Mouse (Mus musculus): ENCODE data around the gene Ptger3. TPM values are rescaled to one million over a fixed set of nuclear protein-coding genes. Genes with fewer than 3 reads are reported as not detected.
A peak's percentile ranks its signal among the peaks of the same experiment; 100 is the strongest.

The Ptger3 gene
- polyA plus RNA-seq (2012; rRNA removed) = 4.7 and 5.3 TPM in 2 replicates

DNA sequence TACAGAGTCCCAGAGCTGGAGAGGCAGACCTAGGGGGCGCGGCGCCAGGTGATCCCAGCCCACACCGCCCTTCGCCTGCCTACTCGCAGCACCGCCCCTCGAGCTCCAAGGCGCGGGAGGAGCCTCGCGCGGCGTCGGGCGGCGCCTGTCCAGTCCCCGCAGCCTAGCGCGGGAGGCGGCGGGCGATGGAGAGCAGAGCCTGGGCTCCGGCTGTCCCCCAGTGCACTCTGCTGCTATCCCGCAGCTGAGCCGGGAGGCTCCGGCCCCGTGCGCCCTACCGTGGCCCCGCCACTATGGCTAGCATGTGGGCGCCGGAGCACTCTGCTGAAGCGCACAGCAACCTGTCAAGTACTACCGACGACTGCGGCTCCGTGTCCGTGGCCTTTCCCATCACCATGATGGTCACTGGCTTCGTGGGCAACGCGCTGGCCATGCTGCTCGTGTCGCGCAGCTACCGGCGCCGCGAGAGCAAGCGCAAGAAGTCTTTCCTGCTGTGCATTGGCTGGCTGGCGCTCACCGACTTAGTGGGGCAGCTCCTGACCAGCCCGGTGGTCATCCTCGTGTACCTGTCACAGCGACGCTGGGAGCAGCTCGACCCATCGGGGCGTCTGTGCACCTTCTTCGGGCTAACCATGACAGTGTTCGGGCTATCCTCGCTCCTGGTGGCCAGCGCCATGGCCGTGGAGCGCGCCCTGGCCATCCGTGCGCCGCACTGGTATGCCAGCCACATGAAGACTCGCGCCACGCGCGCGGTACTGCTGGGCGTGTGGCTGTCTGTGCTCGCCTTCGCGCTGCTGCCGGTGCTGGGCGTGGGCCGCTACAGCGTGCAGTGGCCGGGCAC lies at the start of gene Ptger3:
Ptger3 (plus strand) TSS at position 168 of the 841 bp plus-strand sequence.
- peak; percentile 32 for DNase-seq (ENCODE audit: low spot score)

DNA sequence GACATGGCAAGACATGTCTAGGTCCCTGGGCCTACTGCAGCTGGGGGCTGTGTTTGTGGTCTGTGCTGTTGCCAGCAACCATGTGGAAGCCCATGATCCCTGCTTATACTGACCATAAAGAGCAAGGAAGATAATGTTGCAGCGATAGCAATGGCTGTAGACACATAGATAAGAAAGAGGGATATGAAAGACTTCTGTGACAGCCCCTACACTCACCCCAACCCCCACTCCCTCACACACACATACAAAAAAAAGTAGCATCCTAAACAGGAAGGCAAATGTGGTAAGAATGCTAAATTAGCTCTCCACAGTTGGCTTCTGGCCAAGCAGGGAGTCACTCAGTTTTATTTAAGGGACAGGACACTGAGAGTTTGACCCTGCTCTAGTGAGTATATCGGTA lies 48.7 kb upstream of the Ptger3 start:
- no peak for DNase-seq (ENCODE audit: low spot score)

DNA sequence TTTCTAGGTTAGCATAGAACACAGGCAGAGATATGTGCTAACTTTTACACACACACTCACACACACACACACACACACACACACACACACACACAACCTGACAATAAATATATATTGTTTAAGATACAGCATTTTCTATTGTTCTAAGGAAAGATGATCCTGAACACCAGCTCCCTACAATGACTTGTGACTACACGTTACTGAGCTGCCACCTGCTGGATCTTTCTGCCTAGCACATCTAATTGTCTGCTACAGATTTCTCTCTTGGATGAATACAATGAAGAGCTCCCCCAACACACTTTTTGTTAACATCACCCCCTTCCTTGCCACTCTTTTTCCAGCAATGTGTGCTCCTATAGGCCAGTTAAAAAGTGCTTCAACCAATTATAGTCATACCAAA lies 46.3 kb upstream of the Ptger3 start:
- no peak for DNase-seq (ENCODE audit: low spot score)

DNA sequence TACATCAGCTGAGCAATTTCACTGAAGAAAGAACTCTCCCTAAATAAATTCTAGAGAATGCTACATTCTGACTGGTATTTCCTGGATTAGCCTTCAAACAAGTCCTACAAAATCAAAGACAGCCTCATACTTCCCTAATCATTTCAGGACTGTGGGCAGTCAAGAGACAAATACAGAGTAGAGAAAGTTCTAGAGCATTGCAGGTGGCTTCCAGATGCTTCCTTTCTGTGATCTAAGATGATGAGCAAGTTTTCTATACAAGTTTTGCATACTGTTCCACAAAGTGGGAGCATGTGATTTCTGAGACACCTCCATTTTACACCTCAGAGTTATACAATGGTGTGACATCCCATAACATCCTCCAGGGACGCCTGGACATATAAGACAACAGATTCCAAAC lies 42.9 kb upstream of the Ptger3 start:
- DNase-seq (ENCODE audit: low spot score) = no peak

DNA sequence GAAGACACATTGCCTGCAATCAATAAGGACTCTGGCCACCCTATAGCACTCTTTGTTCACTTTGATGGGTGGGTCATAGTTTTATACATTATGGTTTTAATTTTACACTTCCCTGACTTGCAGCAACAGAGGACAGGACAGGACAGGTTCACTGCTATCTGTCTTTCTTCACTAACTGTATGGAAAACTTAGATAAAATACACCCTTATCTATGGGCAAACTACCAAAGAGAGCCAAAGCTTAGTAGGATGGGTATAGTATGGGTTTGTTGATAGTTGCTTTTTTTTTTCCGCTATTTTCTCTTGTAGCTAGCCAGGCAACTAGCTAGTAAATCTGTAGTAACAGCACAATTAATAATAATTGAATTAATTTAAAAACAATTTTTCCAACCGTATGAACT lies 35.1 kb upstream of the Ptger3 start:
- no peak for DNase-seq (ENCODE audit: low spot score)

DNA sequence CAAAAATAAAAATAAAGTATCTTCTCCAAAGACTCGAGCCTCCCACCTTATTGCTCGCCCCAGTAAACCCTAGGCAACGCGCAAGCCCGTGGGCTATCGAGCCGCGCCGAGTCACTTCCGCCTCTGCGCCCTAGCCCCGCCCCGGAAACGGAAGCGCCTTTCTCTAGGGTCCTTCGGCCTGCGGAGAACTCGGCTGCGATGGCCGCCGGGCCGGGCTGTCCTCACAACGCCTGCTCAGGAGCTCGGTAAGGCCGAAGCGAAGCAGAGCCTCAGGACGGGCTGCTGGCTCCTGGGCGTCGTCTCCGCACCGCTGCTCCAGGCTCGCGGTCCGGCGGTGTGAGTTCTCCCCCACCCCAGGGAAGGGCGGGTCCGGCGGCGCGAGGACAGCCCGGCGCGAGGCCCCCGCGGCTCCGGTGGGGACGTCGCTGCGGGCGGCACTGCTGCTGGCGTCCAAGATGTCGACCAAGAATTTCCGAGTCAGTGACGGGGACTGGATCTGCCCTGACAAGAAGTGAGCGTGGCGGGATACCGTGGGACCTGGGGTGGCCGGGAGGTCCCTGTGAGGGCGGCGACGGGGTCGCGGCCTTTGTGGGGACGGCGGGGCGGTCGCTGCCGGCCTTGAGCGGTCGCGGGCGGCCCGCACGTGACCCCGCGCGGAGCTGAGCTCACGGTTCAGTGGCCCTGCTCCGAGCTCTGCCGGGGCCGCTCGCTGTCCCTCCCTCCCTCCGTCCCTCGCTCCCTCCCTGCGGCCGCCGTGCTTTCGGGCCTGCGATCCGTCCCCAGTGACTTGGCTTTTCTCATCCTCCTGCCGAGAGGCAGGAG lies 32.5 kb upstream of the Ptger3 start, which contains the start of gene Zranb2:
Zranb2 (plus strand) TSS at position 197 of the 822 bp plus-strand sequence.
- DNase-seq (ENCODE audit: low spot score) = peak; percentile 93

DNA sequence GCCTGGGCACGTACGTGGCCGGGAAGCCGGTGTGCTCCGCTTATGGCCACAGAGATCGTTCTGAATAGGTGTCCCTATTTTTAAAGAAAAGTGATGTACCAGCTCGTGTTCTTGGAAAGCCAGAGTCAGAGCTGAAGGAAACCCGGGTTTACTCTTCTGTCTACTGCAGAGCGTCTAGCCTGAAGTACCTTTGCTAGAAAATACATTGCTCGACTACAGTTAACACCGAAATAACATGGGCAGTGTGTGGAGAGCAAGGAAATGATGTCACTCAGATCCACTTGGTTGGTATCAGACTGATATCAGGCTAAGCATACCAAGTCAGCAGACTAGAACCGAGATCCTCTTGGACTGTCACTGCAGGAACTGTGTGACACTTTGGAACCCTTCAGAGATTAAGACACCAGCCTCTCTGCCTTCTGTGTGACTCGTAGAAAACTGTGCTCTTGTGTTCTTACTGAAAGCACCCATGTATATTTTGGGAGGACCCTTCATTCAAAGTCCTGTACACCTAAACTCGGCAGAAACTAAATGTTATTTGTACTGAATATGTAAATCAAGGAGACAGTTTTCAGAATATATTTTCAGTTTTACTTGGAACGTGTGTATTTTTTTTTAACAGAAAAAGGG lies 31.8 kb upstream of the Ptger3 start:
- no peak for DNase-seq (ENCODE audit: low spot score)

DNA sequence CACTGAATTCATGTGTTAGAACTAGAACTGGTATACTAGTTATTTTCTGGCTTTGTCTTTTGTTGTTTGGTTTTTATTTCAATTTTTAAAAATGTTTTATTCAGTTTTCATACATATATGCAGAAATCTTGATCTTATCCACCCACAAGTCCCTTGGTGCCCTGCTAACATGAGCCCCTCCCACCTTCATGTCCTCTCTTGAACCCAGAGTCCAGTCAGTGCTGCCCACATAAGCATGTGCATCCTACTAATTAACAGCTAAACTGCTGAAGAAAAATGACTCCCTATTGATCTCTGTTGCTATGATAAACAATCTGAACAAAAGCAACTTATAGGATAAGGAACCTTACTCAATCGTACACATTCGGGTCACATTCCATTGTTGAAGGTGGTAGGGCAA lies 17.4 kb upstream of the Ptger3 start:
- DNase-seq (ENCODE audit: low spot score) = no peak

DNA sequence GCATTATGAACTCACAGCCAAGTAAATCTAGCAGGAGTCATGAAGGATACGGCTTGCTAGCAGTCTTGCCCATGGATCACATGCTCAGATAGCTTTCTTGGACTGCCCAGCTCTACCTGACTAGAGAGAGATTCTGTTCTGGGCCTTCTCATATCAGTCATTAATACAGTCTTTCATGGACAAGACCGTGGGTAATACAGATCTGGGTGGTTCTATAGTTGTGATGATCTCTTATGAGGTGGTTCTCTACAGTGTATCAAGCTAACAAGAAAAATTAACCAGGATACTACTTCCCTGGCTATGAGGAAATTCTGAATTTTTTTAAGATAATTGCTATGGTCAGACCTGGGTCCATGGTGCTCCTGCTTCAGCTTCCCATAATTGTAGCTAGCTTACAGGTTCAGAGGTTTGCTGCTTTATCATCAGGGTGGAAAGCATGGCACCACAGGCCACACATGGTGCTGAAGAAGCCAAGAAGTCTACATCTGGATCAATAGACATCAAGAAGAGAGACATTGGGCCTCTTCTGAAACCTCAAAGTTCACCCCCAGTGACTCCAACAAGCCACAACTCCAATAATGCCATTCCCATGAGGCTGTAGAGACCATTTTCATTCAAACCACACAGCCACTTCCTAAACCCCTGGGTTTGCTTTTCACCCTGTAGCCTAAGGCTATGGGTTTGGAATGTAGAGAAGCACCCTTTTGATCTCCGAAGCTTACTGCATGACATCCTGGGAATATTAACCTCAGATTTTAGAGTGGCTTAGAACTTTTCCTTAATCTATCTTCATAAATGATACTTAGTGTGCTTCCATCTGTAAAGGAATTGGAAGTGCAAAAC lies 16.7 kb upstream of the Ptger3 start:
- DNase-seq (ENCODE audit: low spot score) = no peak

DNA sequence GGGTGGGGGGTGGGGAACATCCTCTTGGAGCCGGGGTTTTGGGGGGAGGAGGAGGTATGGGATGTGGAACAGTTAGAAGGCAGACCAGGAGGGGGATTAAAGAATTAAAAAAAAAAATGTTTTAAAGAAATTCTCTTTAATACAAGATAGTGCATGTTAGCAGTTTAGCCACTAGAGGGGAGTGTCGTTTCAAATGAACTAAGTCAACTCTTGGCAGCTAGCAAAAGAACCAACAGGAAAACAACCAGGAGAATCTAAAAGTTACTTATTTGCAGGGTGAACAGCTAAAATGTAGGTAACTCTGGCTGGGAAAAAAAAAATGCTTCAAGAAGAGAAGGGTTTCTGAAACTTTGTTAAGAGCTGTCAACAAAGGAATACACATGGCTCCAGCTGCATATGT lies 1.5 kb upstream of the Ptger3 start:
- DNase-seq (ENCODE audit: low spot score) = no peak

DNA sequence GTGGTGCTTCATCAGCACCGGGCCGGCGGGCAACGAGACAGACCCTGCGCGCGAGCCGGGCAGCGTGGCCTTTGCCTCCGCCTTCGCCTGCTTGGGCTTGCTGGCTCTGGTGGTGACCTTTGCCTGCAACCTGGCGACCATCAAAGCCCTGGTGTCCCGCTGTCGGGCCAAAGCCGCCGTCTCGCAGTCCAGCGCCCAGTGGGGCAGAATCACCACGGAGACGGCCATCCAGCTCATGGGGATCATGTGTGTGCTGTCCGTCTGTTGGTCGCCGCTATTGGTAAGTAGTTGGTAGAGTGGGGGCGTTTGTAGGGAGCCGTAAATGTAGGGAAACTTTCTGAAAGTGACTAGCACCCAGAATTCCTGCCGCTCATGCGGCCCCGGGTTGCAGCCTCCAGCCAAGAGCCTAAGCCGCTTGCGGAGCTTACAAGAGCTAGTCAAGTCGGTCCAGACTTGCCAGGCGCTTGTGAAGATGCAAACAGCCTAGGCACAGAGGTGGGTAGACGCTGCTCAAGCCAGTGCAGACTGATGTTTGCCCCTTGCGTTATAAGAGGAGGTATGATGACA lies 957 bp downstream of the Ptger3 start:
- peak; percentile 26 for DNase-seq (ENCODE audit: low spot score)

DNA sequence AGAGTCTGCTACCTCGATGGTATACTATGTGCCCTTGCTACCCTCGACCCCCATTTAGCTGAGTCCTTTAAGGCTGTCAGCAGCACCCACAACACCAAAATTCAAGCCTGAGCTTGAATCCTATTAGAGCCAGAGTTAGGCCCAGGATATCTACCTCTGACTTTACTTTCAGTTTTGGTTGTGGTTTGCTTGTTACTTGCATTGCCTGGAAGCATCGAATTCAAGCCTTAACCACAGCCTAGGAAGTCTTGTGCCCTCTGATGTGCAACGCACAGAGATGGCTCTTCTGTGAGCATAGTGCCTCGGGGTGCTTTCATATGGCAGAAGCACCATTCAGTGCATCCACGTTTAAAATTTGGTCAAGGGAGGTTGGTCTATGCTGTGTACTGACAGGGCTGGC lies 5.3 kb downstream of the Ptger3 start:
- DNase-seq (ENCODE audit: low spot score) = no peak

DNA sequence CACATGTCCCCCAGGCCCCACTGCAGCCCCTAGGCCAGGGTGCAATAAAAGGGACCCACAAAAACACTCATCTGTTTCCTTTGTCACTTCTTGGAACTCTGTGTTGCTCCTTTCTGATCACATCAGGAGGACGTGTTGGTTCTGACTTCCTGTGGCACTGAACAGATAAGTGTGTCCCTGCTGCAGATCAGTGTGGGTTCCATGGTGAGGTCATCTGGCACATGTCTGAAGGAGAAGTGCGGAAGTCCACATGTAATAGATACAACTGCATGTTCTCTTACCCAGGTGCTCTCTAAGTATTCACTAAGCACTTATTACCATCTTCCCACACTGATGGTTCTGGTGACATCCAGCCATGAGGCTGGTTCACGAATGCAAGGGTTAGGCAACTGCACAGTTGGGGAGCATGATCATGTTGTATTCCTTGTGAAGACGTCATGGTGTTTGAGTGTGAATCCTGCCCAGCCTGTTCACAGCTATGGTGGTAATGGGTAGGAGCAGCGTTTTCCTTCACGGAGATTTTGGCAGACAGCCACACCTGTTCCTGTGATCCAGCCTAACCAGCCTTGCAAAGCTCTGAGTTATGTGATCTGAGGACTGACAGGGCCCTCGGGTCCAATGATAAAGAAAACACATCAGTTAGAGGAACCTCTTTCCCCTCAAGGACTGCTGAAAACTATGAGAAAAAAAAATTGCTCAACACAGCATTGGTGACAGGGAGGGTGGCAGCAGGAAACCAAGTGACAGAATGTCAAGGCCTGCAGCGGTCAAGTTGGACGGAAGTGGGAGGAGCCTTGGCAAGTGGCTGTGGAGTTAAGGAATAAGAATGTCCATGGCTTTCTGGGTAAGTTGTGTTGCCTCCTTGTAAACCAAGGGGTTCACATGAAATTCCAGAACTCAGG lies 9.0 kb downstream of the Ptger3 start:
- no peak for DNase-seq (ENCODE audit: low spot score)

DNA sequence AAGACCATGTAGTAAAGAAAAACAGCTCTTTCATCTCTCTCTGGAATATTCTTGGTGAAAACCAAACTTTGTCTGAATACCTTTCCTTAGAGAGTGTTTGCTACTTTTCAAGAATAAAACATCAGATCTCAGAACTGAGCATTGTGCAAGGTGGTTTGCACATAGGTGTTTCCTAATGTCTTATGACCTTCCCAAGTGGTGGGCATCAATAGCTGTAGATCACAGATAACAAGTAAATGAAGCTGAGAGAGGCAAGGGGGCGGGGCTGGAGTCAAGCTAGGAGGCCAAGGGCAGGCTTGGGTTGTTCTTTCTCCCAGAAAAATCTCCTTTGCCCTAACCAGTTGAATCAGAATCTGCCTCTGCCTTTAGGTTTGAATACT lies 9.6 kb downstream of the Ptger3 start:
- no peak for DNase-seq (ENCODE audit: low spot score)

DNA sequence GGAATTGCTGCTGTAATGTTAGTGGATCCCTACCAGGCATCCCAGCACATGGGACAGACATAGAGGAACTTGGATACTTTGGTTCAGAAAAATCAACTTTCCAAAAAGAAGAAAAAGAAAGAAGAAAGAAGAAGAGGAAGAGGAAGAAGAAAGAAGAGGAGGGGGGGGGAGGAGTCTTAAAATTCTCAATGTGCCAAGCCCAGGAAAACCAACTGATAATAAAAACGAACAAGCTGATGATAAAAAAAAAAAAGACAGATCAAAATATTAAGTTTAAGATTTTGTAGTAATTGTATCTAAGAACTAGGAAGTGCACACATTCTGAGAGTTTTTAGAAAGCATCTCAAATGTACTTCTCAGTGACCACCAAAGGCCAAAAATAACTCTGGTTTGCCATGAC lies 10.2 kb downstream of the Ptger3 start:
- no peak for DNase-seq (ENCODE audit: low spot score)

DNA sequence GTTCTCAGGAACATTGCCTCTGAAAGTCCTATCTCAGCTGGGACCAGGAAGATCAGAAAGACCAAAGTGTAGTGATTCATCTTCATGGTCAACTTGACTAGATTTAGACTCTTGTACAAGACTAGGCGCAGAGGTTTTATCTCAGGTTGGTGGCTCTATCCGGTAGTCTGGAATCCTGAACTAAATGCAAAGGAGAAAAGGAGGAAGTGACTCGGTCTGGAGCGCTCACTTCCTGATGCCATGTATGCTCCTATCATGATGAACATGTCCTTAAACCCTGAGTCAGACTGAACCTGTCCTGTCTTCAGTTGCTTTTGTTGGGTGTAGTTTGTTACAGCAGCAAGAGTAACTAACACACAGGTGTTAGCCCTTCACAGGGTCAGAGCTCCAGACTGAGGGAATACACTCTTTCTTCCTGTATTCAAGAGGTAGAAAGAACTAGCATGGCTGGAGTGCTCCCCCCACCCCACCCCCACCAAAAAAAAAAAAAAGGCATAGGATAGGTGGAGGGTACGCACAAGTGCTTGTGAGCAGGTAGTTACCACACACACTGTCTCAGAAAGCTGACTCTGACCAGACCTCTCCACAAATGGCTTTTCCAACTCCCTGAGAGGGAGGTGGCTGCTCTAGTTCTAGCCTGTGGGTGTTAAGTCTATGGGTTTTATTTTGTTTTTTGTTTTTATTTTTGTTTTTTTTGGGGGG lies 11.9 kb downstream of the Ptger3 start:
- DNase-seq (ENCODE audit: low spot score) = no peak

DNA sequence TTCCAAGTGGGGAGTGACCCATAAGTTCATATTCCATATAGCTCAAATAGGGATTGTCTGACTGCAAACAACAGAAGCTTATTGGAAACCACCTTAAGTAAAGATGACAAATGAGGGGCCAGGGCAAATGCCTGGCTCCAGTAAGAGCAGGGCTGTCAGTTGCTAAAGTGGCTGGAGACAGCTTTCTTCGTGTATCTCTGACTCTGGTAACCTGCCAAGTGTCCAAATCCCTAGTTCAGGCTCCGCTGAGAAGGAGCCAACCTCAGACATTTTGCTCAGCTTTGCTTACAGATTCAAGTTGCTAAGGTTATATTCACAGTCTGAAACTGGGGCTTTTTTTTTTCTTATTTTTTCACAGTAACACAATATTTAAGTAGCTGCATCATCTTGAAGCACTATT lies 12.7 kb downstream of the Ptger3 start:
- DNase-seq (ENCODE audit: low spot score) = no peak

DNA sequence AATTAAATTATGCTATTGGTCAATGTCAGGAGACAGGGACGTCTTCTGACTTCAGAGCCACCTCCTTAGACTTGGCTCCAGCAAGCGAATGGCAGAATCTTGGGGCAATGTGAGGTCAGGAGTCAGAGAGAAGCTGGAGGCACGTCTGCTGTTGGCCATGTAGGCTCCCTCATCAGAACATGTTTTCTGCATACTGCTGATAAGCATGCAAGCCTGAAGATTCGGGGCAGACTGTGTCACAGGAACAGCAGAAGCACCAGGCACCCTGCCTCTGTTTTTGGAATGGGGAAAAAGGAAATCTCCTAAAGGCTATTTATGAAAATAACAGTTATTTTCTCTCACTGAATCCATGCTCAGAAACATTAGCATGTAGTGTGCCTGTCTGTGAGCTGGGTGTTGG lies 13.6 kb downstream of the Ptger3 start:
- DNase-seq (ENCODE audit: low spot score) = no peak

DNA sequence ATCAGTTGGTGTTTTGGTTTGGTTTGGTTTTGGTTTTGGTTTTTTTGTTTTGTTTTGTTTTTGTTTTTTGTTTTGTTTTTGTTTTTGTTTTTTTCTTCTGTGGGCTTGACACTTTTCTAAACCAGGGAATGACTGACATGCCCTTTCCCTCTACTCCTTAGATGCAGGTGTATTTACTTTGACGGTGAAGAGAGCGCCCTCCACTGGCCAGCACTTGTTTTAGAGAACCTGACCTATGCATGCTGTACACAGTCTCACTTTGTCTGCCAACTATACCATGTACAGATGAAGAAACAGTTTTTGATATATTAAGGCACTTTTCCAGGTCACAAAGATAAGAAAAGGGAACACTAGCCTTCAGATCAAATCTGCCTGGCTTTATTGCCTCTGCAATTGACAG lies 15.1 kb downstream of the Ptger3 start:
- no peak for DNase-seq (ENCODE audit: low spot score)
